Mouse (Mus musculus) kidney, postnatal 14 days (tissue): ENCODE data around the gene Tmem183a.

ENCODE experiments used
- DNase-seq: peaks from one replicate; pipeline ENCODE4 v3.0.0; 2022; ENCODE audit warnings: mixed read lengths

The Tmem183a gene

DNA sequence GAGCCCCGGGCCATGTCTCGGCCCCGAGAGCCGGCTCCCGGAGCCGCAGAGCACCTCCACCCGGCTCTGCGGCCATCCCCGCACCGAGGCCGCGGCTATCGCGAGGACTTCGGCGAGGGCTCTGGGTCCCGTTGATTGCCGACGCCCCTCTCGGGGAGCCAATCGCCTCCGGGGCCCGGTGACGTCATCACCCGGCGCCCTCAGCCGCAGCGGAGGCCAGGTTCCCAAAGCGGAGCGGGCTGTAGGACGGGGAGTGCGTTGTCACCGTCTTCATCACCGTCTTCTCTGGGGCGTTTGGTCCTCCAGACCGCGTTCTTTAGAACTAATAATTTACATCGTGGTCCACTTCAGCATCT lies at the start of gene Tmem183a:
Gene Tmem183a (minus strand): TSS at position 123 of the 356 bp plus-strand sequence.
- DNase-seq: peak; percentile 98

DNA sequence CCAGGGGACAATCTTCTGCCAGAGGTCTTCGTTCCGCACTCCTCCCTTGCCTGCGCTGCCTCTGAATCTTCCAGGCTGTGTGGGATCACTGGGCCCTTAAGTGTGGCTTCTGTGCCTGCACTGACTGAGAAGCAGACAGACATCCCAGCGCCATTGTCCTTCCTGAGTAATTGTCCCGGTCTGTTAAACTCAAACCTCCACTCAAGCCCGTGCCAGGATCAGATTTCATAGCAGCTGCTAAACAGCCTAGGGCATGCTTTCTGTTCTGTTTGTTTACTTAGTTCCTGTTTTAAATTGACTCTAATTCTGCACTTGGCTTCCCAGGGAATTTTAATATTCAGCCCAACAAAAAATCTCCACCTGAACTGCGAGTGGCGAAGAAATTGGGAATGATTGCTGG lies 46.3 kb upstream of the Tmem183a start:
- peak; percentile 43 for DNase-seq

DNA sequence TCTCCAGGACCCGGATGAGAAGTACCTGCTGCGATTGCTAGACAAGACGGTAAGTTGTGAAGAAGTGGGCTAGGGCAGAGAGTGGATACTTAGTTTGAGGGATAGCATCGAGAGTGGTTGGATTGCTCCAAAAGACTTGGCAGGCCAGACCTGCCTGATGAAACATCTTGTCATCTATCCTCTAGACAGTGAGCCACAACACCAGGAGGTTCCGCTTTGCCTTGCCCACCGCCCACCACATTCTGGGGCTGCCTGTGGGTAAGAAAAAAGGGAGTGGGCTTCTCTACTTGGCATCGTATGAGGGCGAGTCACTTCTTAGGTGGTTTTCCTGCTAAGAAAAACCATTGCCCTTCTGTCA lies 44.6 kb upstream of the Tmem183a start:
- no peak for DNase-seq

DNA sequence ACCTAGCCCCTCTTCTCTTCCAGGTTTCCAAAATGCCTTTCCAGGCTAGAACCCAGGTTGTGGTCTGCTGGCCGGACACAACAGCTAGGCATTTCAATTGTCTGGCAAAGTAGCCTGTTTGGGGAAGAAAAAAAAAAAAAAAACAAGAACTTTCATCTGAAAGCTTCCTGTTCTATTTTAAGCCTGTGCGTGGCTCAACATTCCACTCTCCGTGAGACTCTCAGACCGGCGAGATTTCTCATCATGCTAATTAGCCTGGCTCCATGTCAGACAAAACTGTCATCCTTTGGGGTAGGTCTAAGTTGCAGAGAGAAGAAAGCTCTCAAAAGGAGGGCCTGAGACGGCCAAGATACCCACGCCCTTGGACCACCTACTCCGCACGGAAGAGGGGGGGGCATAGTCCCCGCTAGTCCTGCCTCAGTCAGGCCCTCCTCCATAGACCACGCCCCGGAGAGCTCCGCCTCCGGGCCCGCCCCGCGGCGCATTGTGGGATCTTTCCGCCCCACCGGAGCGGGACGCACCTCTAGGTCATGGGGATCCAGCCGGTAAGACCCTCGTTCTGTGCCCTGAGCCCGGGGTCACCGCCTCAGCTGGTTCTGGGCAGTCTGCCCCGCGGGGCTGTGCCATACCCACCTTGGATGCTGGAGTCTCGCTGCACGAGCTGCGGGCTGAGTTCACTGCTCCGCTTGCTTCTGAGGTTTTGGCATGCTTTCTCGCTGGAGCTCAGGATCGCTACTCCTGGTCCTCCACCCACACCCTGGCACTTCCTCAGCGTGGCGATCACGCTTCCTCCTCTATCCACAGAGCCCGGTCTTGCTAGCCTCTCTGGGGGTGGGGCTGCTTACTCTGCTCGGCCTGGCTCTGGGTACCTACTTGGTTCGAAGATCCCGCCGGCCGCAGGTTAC lies 44.0 kb upstream of the Tmem183a start, which contains the start of gene Cyb5r1:
Gene Cyb5r1 (plus strand): TSS at position 51 of the 905 bp plus-strand sequence.
- peak; percentile 87 for DNase-seq

DNA sequence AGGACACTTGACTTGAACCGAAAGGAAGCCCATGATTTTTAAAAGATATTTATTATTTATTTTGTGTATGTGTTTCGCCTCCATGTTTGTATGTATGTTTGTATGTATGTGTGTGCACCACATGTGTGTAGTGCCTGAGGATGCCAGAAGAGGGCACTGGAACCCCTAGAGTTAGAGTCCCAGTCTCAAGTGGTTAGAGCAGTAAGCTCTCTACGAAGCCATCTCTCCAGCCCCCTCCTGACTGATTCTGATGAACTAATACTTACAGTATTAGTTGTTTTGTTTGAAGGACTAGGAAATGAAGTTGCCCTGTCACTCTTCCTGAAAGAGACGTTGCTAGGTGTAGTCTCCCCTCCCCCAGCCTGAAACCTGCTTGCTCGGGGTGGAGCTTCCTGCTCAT lies 38.0 kb upstream of the Tmem183a start:
- no peak for DNase-seq

DNA sequence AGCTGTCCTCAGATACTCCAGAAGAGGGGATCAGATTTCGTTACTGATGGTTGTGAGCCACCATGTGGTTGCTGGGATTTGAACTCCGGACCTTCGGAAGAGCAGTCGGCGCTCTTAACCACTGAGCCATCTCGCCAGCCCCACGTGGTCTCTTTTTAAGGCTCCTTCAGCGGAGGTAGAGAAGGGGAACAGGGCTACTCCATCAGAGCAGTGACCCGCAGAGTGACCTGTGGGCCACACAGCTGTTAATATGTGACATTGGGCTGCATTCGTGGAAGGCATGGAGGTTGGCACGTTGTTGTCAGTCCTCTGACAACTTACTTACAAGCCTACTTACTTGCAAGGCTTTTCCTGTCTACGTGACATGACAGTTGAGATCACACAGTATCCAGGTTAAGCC lies 36.4 kb upstream of the Tmem183a start:
- no peak for DNase-seq

DNA sequence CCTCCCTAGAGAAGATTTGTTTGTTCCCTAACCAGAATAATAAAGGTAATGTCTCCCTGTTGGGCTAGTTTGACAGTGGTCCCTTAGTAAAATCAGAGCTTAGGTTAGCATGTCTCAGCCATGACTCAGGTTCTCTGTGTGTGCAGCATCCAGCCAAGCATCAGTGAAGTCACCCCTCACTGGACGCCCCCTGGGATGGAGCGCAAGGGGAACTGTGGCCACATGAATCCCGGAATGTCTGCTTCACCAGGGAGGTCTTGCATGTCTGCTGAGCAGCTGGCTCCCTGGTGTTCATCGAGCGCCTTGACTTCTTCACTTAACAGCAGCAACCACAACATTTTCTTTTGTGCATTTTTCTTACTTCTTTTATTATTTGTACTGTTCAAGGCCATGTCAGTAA lies 32.0 kb upstream of the Tmem183a start:
- DNase-seq: no peak

DNA sequence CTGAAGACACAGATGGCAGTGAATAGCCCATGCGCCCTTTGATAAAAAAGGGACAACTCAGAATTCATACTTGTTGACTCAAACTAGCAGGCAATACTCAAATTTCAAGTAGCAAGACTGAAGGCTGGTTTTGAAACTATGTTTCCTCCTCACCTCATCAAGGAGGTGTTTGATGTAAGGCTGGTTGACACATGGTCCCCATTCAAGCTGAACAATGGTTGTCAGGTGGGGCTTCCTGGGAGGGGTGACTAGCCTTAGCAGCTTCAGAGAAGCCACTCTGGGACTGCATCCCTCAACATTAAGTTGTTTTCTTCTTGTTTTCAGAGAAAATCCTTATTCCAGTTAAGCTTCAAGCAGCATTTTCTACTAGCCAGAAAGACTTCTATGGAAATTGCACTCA lies 23.9 kb upstream of the Tmem183a start, which contains the start of gene 4933406M09Rik:
Gene 4933406M09Rik (plus strand): TSS at position 275 of the 400 bp plus-strand sequence.
- DNase-seq: no peak

DNA sequence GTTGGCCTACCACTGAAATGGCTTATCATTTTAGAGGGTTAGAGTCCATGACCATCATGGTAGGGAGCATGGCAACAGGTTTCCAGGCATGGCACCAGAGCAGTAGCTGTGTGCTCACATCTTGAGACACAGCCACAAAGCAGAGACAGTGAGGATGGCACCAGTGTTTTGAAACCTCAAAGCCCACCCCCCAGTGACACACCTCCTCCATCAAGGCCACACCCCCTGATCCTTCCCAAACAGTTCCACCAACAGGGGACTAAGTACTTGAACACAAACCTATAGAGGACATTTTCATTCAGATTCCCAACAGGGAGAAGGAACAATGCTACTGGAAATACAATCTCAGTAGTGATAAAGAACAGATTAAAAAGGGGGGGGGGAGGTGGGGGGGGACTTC lies 23.4 kb upstream of the Tmem183a start:
- no peak for DNase-seq

DNA sequence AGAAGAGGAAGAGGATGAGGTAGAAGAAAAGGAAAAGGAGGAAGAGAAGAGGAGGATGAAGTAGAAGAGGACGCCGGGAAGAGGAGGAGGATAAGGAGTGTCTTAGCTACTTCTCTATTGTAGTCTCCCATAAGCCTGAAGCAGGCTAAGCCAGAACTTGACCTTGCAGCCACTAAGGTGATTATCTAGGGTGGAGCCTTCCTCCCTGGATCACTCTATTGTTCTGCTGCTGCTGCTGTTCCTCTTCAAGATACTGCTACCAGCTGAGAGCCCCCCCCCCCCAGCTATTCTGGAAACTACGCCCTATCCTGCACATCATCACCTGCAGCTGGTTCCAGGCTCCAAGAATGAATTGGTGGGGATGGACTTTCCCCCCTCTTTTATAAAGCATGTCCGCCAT lies 22.8 kb upstream of the Tmem183a start:
- DNase-seq: no peak

DNA sequence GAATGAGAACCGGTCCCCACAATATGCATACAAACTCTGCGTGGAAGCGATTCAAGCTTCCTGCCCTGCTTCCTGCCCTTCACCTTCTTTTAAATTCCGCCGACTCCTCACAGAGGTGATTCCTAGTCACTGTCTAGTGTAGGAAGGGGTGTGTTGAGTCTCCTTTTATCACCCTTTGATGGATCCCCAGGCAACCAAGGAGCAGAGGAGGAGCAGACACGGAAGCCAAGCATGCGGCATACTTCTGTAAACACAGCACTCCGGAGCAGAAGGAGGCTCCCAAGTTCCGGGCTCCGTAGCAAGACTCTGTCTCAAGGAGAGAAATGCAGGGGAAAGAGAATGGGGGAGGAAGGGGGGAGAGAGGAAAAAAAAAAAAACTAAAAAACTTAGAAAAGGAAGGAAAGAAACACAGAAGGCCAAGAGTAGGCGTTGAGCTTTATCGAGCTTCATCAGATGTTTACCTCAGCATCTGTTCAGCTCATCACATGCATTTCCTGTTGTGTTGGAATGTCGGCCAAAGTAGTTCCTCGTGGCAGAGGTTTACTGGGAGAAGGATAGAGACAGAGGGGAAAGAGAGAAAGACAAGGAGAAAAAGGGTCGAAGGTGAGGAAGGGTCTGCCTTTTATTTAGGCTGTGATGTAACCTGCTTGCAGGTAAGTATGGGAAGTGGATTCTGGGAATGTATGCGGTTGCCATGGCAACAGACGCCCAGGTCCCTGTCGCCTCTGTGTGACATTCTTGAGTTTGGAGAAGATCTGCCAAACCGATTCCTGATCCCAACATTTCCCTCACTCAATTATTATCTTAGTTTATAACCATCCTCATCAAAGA lies 20.2 kb upstream of the Tmem183a start:
- DNase-seq: no peak

DNA sequence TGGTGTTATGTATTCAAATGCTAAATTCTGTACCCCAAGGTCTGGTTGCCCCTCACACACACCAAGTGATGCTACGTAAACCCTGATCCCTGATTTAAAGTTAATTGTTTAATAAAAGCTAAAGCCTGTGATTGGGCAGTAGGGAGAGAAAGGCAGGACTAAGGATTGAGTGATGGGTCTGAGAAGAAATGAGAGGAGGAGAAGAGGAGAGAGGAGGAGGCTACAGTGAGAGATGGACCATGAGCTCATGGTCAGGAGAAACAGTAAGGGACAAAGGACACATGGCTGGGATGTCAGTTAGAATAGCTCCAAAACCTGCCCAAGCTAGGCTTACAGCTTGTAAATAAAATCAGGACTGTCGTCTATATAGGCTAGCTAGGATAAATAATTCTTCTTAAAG lies 19.3 kb upstream of the Tmem183a start:
- no peak for DNase-seq

DNA sequence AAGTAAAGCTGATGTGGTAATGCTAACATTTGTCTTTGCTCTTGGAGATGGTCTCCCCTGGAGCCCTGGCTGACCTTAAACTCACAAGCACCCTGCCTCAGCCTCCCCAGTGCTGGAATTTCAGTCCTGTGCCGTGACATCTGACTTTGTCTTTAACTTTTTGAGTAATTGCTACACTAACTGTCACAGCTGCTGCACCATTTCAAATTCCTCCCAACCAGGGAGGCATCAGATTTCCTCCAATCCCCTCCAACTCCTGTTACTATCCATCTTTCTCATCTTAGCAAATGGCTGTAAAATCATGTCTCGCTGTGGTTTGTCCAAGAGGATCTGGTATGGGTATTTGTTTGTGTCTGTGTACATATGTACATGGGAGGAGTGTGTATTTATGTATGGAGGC lies 12.3 kb upstream of the Tmem183a start:
- no peak for DNase-seq

DNA sequence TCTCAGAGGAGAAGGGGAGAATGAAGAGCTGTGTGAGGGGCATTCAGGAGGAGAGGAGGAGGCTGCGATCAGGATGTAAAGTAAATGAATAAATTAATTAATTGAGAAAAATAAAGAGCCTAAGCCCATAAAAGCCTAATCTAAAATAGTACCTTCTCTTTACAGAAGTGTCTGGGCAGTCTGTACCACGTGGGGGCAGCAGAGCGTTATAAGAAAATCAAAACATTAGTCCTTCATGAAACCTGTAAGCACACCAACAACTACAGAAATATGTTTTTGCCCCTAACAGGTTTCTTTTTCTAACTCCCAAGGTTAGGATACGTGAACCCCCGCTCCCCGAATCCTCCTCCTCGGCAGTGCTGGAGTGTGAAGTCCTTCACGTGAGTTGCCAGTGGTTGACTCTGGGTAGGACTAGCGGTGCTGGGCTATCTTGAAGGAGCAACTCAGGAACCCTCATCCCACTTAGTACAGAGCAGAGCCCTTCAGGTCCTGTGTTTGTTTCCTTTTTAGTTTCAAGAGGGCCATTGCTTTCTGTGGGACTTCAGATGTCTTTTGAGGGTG lies 7.1 kb upstream of the Tmem183a start:
- DNase-seq: peak; percentile 77

DNA sequence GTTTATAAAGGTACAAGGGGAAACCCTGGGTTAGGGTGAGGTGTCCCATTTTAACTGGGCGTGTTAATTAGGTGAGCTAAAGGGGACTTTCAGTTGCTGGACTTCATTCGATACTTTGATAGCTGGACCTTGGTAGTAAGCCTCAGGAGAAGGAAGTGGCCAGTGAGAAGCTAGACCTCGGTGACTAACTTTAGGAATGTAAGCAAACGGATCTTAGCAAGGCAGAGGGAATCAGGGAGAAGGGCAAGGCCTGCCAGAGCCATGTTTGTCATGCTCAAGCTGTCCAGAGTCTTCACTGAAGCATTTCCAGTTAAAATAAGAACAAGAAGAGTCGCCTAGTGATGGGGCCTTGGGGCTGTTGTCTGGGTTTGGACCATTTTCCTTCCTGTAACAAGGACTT lies 3.7 kb upstream of the Tmem183a start:
- no peak for DNase-seq

DNA sequence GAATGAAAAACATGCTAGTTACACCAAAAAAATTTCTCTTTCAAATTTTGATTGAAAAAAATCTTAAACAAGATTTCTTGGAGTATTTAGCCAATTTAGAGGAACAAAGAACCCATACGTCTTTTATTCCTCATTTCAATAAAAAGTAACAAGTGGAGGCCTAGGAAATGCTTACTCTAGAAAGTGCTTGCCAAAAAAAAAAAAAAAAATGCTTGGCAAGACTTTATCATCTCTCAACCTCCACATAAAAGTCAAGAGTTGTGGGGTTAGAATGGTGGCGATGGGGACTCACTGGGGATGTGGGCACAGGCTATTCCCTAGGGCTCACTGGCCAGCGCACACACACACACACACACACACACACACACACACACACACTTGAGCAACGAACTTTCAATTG lies 1.4 kb upstream of the Tmem183a start:
- no peak for DNase-seq

DNA sequence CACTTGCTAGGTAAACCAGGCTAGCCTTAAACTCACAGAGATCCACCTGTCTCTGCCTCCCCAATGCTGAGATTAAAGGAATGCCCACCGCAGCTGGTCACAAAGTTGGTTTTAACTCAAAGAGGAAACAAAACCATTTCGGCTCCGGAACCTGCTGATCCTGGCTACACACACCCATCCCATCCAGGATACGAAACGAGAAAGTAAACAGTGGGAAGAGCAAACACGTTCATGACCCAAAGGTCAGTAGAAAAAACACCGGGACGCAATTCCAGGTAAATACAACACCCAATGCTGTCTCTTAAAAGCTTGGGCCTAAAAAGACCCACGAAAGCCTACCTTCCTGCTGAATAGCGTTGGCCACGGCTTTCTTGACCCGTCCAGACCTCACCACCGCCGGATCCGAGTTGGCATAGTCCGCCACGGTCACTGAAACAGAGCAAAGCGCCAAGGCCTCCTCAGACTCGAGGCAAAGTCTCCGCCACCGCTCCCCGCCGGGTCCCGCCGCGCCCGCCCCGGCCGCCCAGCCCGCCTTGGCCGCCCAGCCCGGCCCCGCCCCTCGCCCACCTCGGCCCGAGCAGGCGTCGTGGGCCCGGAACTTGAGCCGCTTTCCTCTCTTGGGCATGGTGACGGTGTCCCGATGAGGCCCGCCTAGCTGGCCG lies 453 bp downstream of the Tmem183a start:
- no peak for DNase-seq

DNA sequence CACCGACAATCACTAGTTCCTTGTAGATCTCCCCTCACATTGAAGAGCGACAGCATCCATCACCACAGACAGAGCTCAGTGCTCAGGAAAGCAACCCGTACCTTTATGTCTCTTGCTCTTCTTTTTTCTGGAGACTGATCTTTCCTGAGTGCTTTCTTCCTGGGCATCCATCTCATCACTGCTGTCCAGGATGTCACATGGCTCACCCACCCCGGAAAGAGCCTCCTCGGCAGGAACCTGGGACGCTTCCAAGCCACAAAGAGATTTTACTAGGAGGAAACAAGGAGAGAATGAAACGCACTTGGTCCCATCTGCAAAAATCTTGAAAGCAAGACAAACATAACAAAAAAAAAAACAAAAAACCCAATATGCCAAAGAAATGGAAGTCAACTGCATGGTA lies 1.1 kb downstream of the Tmem183a start:
- no peak for DNase-seq

DNA sequence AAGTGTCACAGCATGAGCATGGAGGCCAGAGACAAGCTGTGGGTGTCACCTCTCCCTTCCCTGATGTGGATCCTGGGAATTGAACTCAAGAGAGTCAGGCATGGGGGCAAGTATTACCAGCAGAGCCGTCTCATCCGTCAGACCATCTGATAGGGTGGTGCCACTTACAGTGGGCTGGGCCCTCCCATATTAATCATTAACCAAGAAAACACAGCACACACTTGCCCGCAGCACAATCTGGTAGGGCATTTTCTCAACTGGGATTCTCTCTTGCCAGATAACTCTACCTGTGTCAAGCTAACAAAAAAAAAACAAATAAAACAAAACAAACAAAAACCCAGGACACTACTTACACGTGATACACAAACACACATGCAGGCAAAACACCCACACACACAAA lies 4.3 kb downstream of the Tmem183a start:
- peak; percentile 19 for DNase-seq

DNA sequence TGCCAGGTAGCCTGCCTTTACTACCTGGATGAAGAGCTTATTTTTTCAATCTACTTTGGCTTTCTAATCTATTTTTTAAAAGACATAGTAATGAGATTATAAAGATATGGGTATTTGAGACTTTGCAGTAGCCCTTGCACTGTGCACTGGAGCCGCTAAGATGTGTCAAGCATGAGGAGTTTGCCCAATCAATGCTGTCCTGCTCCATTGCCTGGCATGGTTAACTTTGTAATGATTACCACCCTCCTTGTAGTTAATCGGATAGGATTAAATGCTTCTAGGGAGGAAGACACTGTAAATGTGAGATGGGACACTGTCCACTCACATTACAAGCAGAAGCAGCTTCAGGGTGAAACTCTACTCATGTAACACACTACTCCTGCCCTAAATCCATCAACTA lies 8.5 kb downstream of the Tmem183a start:
- DNase-seq: peak; percentile 35

DNA sequence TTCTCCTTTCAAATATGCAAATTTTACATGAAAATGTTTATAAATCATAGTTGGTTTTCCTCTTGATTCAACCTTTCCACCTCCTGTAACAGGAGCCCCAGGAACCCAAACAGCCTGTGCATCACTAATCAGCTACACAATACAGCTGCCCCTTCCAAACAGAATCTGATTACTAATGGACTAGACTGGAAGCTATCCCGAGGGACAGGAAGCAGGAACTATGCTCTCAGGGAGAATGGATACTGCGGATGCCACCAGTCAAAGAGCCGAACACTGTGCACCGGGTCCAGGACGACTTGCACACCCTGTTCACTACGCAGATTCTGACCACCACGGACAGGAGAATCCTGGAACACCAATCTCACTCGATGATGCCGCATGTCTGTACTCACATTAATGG lies 14.0 kb downstream of the Tmem183a start:
- no peak for DNase-seq

DNA sequence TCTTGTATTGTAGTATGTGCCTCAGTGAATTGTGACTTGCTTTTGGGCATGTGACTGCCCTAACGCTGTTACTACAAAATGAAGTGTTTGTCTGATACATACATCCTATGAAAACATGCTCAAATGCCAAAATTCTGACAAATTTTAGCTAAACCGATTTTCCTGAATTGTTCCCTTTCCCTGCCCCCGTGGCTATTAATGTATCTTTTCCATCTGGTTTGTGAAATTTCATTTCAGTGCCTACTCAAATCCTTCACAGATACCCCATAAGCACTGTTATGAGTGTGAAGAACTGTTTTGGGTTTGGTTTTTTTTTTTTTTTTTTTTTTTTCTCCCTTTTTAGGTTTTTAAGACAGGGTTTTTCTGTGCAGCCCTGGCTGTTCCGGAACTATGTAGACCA lies 16.7 kb downstream of the Tmem183a start:
- no peak for DNase-seq
